In genomic region chr2:57906939-57907338, GRCm38 (mm10) we compare ENCODE assay signal across 12 mouse cellular contexts.
DNase-seq lines count a peak whose midpoint lies in the region; ATAC-seq lines count a peak whose summit lies in the region.
"Had no signal": no experiment of that assay in that cellular context is flagged by ENCODE, and none has a peak within 500 bp of the region (broad histone marks: within the 10 kb centered on the region; RNA-seq: fewer than 3 reads in every experiment).

No protein-coding gene starts in this region.

- H3K9me3 ChIP-seq in heart, embryonic 11.5 days (replicated peaks; ENCODE audit: control insufficient read depth, low read length): no peaks in the 10 kb centered on the region
- H3K9me3 ChIP-seq: embryonic facial prominence, embryonic 10.5 days; heart, embryonic 13.5 days had no signal

- no peak for ATAC-seq in heart, embryonic 11.5 days (replicated peaks; ENCODE audit: insufficient number of reproducible peaks, low FRiP score, low TSS enrichment)

- 81% methylated on average over 5 of the region's 5 CpGs for WGBS in heart, embryonic 11.5 days (ENCODE audit: insufficient replicate concordance)

- DNase-seq in layer of hippocampus, adult 18-20 months (ENCODE audit: low spot score in 2 of 2): peak; percentile 13 to 47
- no peak for DNase-seq in layer of hippocampus, adult 9-10 months (ENCODE audit: low spot score)
- DNase-seq in cerebellum, postnatal 14 days: peak; percentile 88 to 96
- DNase-seq in left cerebral cortex, adult 9 months (ENCODE audit: low spot score in 2 of 2): peak; percentile 27 to 75
- DNase-seq in heart, postnatal 25 days (ENCODE audit: low spot score): no peak
- no peak for DNase-seq in spleen, adult 12 weeks (ENCODE audit: low spot score)
- DNase-seq: lung, postnatal 4 days had no signal

- H3K9ac ChIP-seq in heart, embryonic 11.5 days (ENCODE audit: low read depth, low read length): no peak overlapping the region
- H3K9ac ChIP-seq: heart, embryonic 13.5 days; liver, embryonic 14.5 days had no signal

- no peaks in the 10 kb centered on the region for H3K27me3 ChIP-seq in heart, embryonic 11.5 days (ENCODE audit: control insufficient read depth, insufficient read depth, low read length)
- H3K27me3 ChIP-seq: CH12.LX; heart, embryonic 13.5 days had no signal

- intact Hi-C loops in heart, postnatal 25 days (cut with DNase I): no loop called here

- H3K4me1 ChIP-seq in heart, embryonic 11.5 days (ENCODE audit: control insufficient read depth, insufficient read depth, low read length): no peaks in the 10 kb centered on the region
- H3K4me1 ChIP-seq: embryonic facial prominence, embryonic 10.5 days; heart, embryonic 13.5 days had no signal

- no peak overlapping the region for H3K27ac ChIP-seq in heart, embryonic 11.5 days (ENCODE audit: low read depth, low read length)
- H3K27ac ChIP-seq: embryonic facial prominence, embryonic 10.5 days; heart, embryonic 13.5 days; liver, embryonic 14.5 days had no signal

- H3K4me2 ChIP-seq in heart, embryonic 11.5 days: no peak overlapping the region
- H3K4me2 ChIP-seq: heart, embryonic 13.5 days had no signal

- H3K4me3 ChIP-seq in heart, embryonic 11.5 days (ENCODE audit: low read depth, low read length): no peak overlapping the region
- H3K4me3 ChIP-seq: embryonic facial prominence, embryonic 10.5 days; heart, embryonic 13.5 days had no signal

- no peaks in the 10 kb centered on the region for H3K36me3 ChIP-seq in heart, embryonic 11.5 days (ENCODE audit: control insufficient read depth, insufficient read depth, low read length)
- H3K36me3 ChIP-seq: embryonic facial prominence, embryonic 10.5 days; heart, embryonic 13.5 days had no signal

Comparison
In these comparisons a context has a peak if more than half of its experiments do, and no peak if none do; other contexts are left out.
1. DNase-seq: peak in layer of hippocampus, adult 18-20 months (2 of 2), cerebellum, postnatal 14 days (2 of 2) and left cerebral cortex, adult 9 months (2 of 2); none in layer of hippocampus, adult 9-10 months (single experiment), heart, postnatal 25 days (single experiment) and spleen, adult 12 weeks (single experiment).